Mouse (Mus musculus) heart, postnatal 4 days (tissue): Measurements from ENCODE around the gene C1qtnf1. TPM values are rescaled to one million over a fixed set of nuclear protein-coding genes. Genes with fewer than 3 reads are reported as not detected.

ENCODE experiments used
- DNase-seq: peaks from one replicate; pipeline ENCODE4 v3.0.0; 2021
- total RNA-seq, 2 experiments: library from RNA; stranded (reverse); gene quantifications; 2 replicates each; pipeline ENCODE4 v1.2.3; 2021

C1qtnf1 gene
- total RNA-seq = 10 to 100 TPM; 21.2 to 25.1 TPM

DNA sequence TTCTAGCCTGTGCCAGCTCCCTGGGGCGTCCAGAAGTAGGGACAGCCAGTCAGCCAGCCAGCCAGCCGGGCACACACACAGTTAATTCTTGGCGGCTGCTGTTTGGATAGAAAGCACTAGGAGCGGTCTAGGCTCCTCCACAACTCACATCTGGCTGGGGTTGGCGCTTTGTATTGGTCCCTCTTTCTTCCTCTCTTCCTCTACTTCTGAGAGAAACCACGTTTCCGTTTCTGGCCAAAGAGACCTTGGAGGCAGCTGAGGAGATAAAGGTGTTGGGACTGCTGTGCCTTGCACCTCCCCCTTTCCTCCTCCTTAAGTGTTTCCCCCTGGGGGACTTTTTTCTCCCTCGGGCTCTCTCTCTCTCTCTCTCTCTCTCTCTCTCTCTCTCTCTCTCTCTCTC is at the start of gene C1qtnf1:
TSS of gene C1qtnf1 (plus strand) at position 218 of the 400 bp plus-strand sequence.
- peak; percentile 45 for DNase-seq

GRCm38 (mm10) chr11:118378656-118379055 is 49.3 kb upstream of the C1qtnf1 start:
- peak; percentile 5 for DNase-seq

- peak; percentile 95 for DNase-seq
These were observed 48.6 kb upstream of the C1qtnf1 start for GRCm38 (mm10) chr11:118379251-118380009.

DNA sequence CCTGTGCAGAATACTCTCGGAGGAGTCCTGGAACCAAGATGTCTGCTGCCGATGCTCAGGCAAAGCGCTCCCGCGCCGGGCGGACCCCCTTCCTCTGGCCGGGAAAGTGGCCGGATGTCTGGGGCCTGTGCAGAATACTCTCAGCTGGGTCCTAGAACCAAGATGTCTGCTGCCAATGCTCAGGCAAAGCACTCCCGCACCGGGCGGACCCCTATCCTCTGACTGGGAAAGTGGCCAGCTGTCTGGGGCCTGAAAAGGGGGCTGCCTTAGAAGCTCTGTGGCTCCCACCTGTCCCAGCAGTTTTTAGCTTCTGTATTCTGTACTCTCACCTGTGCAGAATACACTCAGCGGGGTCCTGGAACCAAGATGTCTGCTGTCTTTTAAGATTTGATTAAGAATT is 40.2 kb upstream of the C1qtnf1 start:
- DNase-seq = peak; percentile 3

- DNase-seq = no peak
These were observed 34.0 kb upstream of the C1qtnf1 start for GRCm38 (mm10) chr11:118393991-118394390.

DNA sequence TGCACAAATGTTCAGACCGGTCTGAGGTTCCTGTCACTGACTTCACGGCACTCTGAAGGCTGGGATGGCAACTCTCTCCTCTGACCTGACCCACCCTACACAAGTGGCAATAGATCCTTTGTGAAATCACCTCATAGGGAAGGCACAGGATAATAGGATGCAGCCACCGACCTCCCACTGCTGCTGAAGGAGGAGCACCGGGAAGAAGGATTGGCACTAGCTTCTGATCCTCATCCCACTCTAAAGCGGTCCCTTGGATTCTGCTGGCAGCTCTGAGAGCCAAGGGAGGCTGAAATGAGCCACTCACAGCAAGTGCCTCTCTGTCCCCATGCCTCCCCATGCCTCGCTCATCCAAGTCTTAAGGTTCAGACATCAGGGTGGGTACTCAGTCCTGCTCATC is 33.5 kb upstream of the C1qtnf1 start:
- DNase-seq = no peak

- DNase-seq = no peak
These were observed 30.0 kb upstream of the C1qtnf1 start for GRCm38 (mm10) chr11:118397806-118398530.

GRCm38 (mm10) chr11:118399891-118400565 is 28.0 kb upstream of the C1qtnf1 start:
- DNase-seq = no peak

- DNase-seq = peak; percentile 47
These were observed 27.5 kb upstream of the C1qtnf1 start for GRCm38 (mm10) chr11:118400566-118400936.

DNA sequence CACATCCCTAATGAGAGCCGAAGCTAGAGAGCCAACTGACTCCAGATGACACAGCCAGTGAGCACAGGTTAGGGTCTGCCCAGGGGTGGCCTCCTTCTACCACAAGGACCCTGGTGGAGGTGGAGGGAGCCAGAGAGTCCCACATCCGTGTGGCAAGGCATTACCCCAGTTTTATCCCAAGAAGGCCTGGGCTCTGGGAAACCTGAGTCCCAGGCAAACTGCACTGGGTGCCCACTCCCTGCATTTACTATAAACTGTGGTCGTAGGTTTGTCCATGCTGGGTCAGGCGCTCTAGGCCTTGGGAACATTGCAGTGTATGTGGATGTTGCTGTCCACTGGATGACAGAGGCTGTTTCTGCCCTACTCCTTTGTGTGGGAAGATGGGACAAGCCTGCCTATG is 26.8 kb upstream of the C1qtnf1 start:
- no peak for DNase-seq

DNA sequence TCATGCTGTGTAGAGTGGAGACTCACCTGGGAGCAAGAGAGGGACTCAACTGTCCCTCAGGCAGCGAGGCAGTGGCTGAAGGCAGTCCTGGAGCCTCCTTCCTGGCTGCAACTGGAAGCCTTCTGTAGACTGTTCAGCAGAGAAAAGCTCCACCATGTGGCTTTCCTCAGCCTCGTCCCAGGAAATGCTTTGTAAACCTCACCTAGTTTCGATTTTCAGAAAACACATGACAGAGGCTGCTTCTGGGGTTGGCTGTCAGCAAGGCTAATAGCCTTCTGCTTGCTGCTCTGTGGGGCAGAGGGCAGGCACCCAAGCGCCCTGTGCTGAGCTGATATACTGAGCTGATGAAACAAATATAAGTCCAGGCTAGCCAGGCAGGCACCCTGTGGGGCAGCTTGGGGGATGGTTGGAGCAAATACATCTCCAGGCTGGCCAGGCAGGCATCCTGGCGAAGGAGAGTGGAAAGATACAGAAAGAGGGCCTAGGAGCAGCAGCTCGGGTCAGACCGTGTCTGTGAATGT is 26.2 kb upstream of the C1qtnf1 start, which contains the start of gene Lgals3bp:
TSS of gene Lgals3bp (minus strand) at position 333 of the 521 bp plus-strand sequence.
- DNase-seq = peak; percentile 66

- no peak for DNase-seq
These were observed 24.8 kb upstream of the C1qtnf1 start for GRCm38 (mm10) chr11:118403183-118403582.

DNA sequence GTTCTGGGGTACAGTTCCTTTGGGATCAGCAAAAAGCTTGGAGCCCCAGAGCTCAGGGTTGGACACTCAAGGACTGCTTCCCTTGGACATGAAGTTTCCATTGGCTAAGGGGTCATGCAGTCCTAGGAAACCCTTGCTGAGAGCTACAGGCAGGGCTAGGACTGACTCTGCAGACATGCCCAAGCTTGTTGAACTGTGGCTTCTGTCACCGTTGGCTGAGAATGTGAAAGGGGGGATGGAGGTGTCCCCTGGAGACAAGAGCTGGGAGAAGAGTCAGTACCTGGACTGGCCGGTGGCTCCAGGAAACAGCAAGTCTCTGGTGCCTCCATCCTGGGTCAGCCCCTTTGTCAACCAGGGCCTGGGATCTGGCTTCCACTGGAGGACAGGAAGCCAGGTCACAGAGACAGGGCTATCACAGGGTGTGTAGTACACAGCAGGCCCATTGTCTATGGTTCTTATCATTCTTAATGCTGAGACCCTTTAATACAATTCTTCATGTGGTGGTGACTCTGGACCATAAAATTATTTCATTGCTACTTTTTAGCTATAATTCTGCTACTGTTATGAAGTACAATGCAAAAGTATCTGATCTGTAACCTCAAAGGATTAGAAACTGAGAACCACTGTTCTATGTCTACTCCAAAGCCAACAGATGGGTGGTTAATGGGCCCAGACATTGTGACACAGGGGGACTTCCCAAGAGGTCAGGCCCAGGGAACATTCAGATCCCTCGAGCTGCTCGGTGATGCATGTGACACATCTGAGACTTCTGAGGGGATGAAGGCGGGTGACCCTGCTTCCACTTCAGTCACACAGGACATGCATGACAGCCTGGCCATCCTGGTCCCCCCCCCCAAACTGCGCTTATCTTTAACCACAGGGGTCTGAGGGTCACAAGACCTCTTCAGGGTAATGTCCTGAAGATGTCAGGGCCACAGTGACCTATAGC is 23.8 kb upstream of the C1qtnf1 start:
- DNase-seq = no peak

GRCm38 (mm10) chr11:118405311-118405710 is 22.7 kb upstream of the C1qtnf1 start:
- no peak for DNase-seq

GRCm38 (mm10) chr11:118406521-118406920 is 21.5 kb upstream of the C1qtnf1 start:
- no peak for DNase-seq

- peak; percentile 79 for DNase-seq
These were observed 20.6 kb upstream of the C1qtnf1 start for GRCm38 (mm10) chr11:118407318-118407910.

DNA sequence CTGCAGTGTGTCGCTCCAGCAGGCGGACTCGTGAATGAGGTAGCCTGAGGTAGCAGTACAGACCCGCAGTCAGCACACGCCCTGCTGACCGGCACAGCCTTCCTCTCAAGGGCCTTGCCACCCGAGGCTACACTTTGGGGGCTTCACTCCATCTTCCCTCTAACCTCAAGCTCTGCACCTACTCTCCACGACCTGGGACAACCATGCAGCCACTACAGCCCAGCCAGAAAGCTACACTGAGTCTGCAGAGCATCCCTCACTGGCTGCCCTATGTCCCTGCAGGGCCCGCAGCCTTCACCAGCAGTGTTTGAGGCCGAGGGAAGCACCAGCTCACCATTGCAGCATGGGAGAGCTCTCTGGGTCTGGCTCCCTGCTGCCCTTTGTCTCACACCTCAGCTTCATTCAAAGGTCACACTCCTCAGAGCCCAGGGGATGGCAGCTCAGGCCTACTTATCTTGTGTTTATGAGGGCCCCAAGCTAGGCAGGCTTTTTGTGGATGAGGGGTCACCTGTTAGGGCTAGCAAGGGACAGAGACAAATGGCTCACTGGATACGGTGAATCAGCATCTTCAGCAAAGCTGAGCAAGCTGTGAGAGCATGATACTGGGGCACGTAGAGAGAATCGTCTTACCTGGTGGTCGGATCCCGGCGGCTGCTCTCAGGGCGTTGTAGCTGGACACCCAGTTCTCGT is 19.8 kb upstream of the C1qtnf1 start:
- DNase-seq = no peak

GRCm38 (mm10) chr11:118409106-118410072 is 18.6 kb upstream of the C1qtnf1 start:
- DNase-seq = no peak

DNA sequence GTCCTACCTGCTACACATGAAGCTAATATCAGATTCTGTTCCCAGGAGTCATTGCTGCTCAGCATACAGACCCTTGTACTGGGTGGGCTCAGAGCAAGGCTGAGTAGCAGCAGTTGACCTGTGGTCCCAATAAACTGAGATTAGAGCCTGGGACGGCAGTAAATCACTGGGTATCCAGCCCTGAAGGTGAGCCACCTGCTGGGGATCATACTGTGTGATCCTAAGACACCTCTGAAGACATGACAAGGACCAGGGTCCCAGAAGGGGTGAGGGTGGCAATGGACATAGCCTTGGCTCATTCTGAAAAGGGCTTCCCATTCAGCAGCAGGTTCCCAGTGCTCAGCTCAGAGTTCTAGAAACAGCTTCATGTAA is 17.9 kb upstream of the C1qtnf1 start:
- no peak for DNase-seq

DNA sequence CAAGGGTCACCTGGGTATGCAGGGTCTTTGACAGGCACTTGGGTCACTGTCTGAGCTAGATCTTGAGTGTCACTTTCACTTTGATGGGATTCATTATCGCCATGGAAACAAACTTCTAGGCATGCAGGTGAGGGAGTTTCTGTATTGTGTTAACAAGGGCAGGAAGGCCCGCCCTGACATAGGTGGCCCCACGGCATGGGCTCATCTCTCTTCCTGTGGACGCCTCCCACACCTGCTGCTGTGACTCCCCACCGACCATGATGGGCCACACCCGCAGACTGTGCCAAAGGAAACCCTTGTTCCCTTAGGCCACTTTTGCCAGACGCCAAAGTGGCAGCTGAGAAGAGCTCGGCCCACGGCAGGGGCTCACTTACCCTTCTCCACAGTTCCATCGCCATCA is 17.5 kb upstream of the C1qtnf1 start:
- DNase-seq = no peak
